Mouse (Mus musculus): ENCODE measurements at regions not wholly inside any gene's neighbourhood (a gene's known extent, or its start where the extent isn't known, plus 50 kb on each side); places are given as distances from the start of the nearest gene placed in this dataset.

DNA sequence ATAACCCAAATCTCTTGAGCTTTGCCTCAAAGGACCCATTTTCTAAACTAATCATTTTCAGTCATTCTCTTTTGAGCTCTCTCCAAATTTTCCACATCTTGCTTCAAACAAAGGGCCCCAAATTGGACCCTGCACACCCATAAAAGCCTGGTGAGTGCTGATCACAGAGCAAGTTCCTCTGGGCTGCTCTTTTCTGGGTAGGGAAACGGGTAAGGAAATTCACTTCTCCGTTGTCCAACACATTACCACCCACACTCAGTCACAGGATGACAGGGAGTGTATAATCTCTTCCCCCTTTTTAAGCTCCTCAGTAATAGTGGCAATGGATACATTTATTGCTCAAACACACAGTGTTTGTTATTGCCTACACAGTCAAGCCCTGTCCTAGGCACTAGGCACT lies 580.3 kb downstream of the Rwdd3 start:
- no peak for DNase-seq (ENCODE audit: extremely low read depth)
- dilution Hi-C loops (cut with MboI; ENCODE audit: extremely low pct_ligation_motif_present, extremely low pct_unique_long_range_greater_than_20kb, low sequenced_read_pairs), result no loop called here
- H3K4me2 ChIP-seq (ENCODE audit: insufficient read depth, low read depth, poor library complexity, severe bottlenecking), result no peak overlapping the region
- no peaks in the 10 kb centered on the region for H3K36me3 ChIP-seq (replicated peaks in 1 of 2; ENCODE audit: control insufficient read depth in 1 of 2, insufficient read depth in 1 of 2, low read length in 1 of 2)
- H3K9me3 ChIP-seq (replicated peaks; ENCODE audit: low read length), result peaks cover 32% of the 10 kb centered on the region
- no peaks in the 10 kb centered on the region for H3K79me2 ChIP-seq (replicated peaks; ENCODE audit: control insufficient read depth, extremely low read depth, insufficient read depth, poor library complexity, severe bottlenecking)
- in situ Hi-C loops (cut with MboI; ENCODE audit: low pct_ligation_motif_present, low pct_unique_long_range_greater_than_20kb, low sequenced_read_pairs), result no loop called here
- H3K9ac ChIP-seq (ENCODE audit: insufficient read depth, low read depth), result no peak overlapping the region
- TF ChIP-seq ELF1 (IDR thresholded peaks at IDR 0.05; ENCODE audit: low read depth, low read length), result no peak
- TF ChIP-seq IRF4 (IDR thresholded peaks at IDR 0.05; ENCODE audit: low read depth, low read length), result no peak
- no peak for TF ChIP-seq TBP (conservative IDR thresholded peaks at IDR 0.05; ENCODE audit: low read depth, low read length)
- no peak for TF ChIP-seq ZC3H11A (IDR thresholded peaks at IDR 0.05; ENCODE audit: low read depth, low read length)
- TF ChIP-seq POLR2AphosphoS2 (IDR thresholded peaks at IDR 0.05; ENCODE audit: low read depth, low read length), result no peak
- TF ChIP-seq RAD21 (IDR thresholded peaks at IDR 0.05; ENCODE audit: low read depth, low read length), result no peak
- no peak for TF ChIP-seq MEF2A (IDR thresholded peaks at IDR 0.05; ENCODE audit: borderline replicate concordance, low read depth, low read length)
- no peak for TF ChIP-seq GABPA (IDR thresholded peaks at IDR 0.05; ENCODE audit: insufficient replicate concordance, low read depth, low read length)
- no peak for TF ChIP-seq MAZ (IDR thresholded peaks at IDR 0.05; ENCODE audit: low read depth, low read length)
- no peak for TF ChIP-seq POLR2A (IDR thresholded peaks at IDR 0.05; ENCODE audit: low read depth, low read length)
- TF ChIP-seq MAX (IDR thresholded peaks at IDR 0.05; ENCODE audit: low read length), result no peak
- H3K4me3 ChIP-seq (replicated peaks in 1 of 3; ENCODE audit: low read depth in 2 of 3, low read length in 2 of 3, poor library complexity in 1 of 3), result no peak overlapping the region
- H3K4me1 ChIP-seq (ENCODE audit: control insufficient read depth in 1 of 2, insufficient read depth in 2 of 2), result no peaks in the 10 kb centered on the region
- H3K27me3 ChIP-seq (replicated peaks), result no peaks in the 10 kb centered on the region
- H3K27ac ChIP-seq (ENCODE audit: insufficient read depth, low read depth), result no peak overlapping the region

GRCm38 (mm10) chr3:120570806-120571425 lies 600.6 kb downstream of the Rwdd3 start:
- dilution Hi-C loops (cut with MboI; ENCODE audit: extremely low pct_ligation_motif_present, extremely low pct_unique_long_range_greater_than_20kb, low sequenced_read_pairs), result no loop called here
- no peak overlapping the region for H3K9ac ChIP-seq (ENCODE audit: insufficient read depth, low read depth)
- no peaks in the 10 kb centered on the region for H3K36me3 ChIP-seq (replicated peaks in 1 of 2; ENCODE audit: control insufficient read depth in 1 of 2, insufficient read depth in 1 of 2, low read length in 1 of 2)
- no peak for DNase-seq (ENCODE audit: extremely low read depth)
- H3K4me3 ChIP-seq (replicated peaks in 1 of 3; ENCODE audit: low read depth in 2 of 3, low read length in 2 of 3, poor library complexity in 1 of 3), result no peak overlapping the region
- H3K4me2 ChIP-seq (ENCODE audit: insufficient read depth, low read depth, poor library complexity, severe bottlenecking), result no peak overlapping the region
- in situ Hi-C loops (cut with MboI; ENCODE audit: low pct_ligation_motif_present, low pct_unique_long_range_greater_than_20kb, low sequenced_read_pairs), result no loop called here
- H3K27ac ChIP-seq (ENCODE audit: insufficient read depth, low read depth), result no peak overlapping the region
- no peaks in the 10 kb centered on the region for H3K27me3 ChIP-seq (replicated peaks)
- H3K4me1 ChIP-seq (ENCODE audit: control insufficient read depth in 1 of 2, insufficient read depth in 2 of 2), result no peaks in the 10 kb centered on the region
- no peaks in the 10 kb centered on the region for H3K79me2 ChIP-seq (replicated peaks; ENCODE audit: control insufficient read depth, extremely low read depth, insufficient read depth, poor library complexity, severe bottlenecking)
- no peak for TF ChIP-seq EP300 (IDR thresholded peaks at IDR 0.05; ENCODE audit: low read length)
- TF ChIP-seq IRF4 (IDR thresholded peaks at IDR 0.05; ENCODE audit: low read depth, low read length), result no peak
- TF ChIP-seq MAFK (IDR thresholded peaks at IDR 0.05; ENCODE audit: insufficient replicate concordance, low read length), result no peak
- no peak for TF ChIP-seq POLR2AphosphoS2 (IDR thresholded peaks at IDR 0.05; ENCODE audit: low read depth, low read length)
- TF ChIP-seq POLR2A (IDR thresholded peaks at IDR 0.05; ENCODE audit: low read depth, low read length), result no peak
- no peak for TF ChIP-seq E2F4 (IDR thresholded peaks at IDR 0.05; ENCODE audit: insufficient replicate concordance, low read depth, low read length)
- no peak for TF ChIP-seq CHD1 (IDR thresholded peaks at IDR 0.05; ENCODE audit: low read depth, low read length)
- peaks cover 44% of the 10 kb centered on the region for H3K9me3 ChIP-seq (replicated peaks; ENCODE audit: low read length)
